Mouse (Mus musculus) embryonic facial prominence, embryonic 10.5 days (tissue): Measurements from ENCODE around the gene Lypd6. TPM values are rescaled to one million over a fixed set of nuclear protein-coding genes. Genes with fewer than 3 reads are reported as not detected.

Experiments
- DNase-seq: peaks from one replicate; pipeline ENCODE4 v3.0.0-alpha.2; 2017; ENCODE audit warnings: low spot score
- H3K27ac ChIP-seq: fragments of 300-500 bp; sonication (generic); replicated peaks from 2 replicates; pipeline ENCODE4 v1.5.1; 2016; ENCODE audit warnings: mild to moderate bottlenecking
- H3K27me3 ChIP-seq: fragments of 300-500 bp; sonication (generic); replicated peaks from 2 replicates; pipeline ENCODE4 v1.6.1; 2016; ENCODE audit warnings: low read depth, mild to moderate bottlenecking; ENCODE audit not compliant: poor library complexity, severe bottlenecking
- H3K36me3 ChIP-seq: fragments of 300-500 bp; sonication (generic); replicated peaks from 2 replicates; pipeline ENCODE4 v1.6.1; 2016; ENCODE audit warnings: mild to moderate bottlenecking, moderate library complexity
- H3K4me1 ChIP-seq: fragments of 300-500 bp; sonication (generic); 2 replicates; pipeline ENCODE4 v1.6.1; 2016
- H3K4me3 ChIP-seq: fragments of 300-500 bp; sonication (generic); 2 replicates; pipeline ENCODE4 v1.5.1; 2016; ENCODE audit warnings: mild to moderate bottlenecking, moderate library complexity
- H3K9me3 ChIP-seq: fragments of 300-500 bp; sonication (generic); 2 replicates; pipeline ENCODE4 v1.6.1; 2016; ENCODE audit warnings: mild to moderate bottlenecking
- WGBS: fragments of 180-500 bp; shearing (Covaris S2); methylation state at CpG from one replicate; pipeline ENCODE4 v1.1.7; 2016; 5-methylcytosine and 5-hydroxymethylcytosine counted together
- polyA plus RNA-seq: library from polyadenylated mRNA; unstranded; fragments of >200 nt; fragmentation: Nextera tagmentation; extraction: Ambion mirVana; gene quantifications from 2 replicates; pipeline ENCODE4 v1.2.1, GENCODE M21; 2016

The Lypd6 gene
- polyA plus RNA-seq, 1 experiment from 2014 or later, result 8.7 TPM

- WGBS, result 34% methylated on average over 12 of the region's 12 CpGs
- H3K27me3 ChIP-seq, result no peaks in the 10 kb centered on the region
Observed at GRCm38 (mm10) chr2:50186711-50187405, 120.6 kb downstream of the Lypd6 start.

GRCm38 (mm10) chr2:50188856-50189255 is 122.6 kb downstream of the Lypd6 start:
- Histone ChIP-seq H3K9me3 (no peaks in the 10 kb centered on the region), H3K27ac (no peak overlapping the region), H3K36me3 (peaks cover 4% of the 10 kb centered on the region; the same call in 1 of the 2 replicates), H3K27me3 (no peaks in the 10 kb centered on the region), H3K4me3 (no peak overlapping the region), H3K4me1 (peaks cover 27% of the 10 kb centered on the region)
- no peak for DNase-seq
- WGBS, result 87% methylated on average over 3 of the region's 3 CpGs

More at GRCm38 (mm10) chr2:50186711-50187405, 120.6 kb downstream of the Lypd6 start:
- peaks cover 27% of the 10 kb centered on the region for H3K4me1 ChIP-seq
- no peak for DNase-seq
- no peaks in the 10 kb centered on the region for H3K9me3 ChIP-seq
- no peak overlapping the region for H3K4me3 ChIP-seq
- peaks cover 4% of the 10 kb centered on the region; the same call in 1 of the 2 replicates for H3K36me3 ChIP-seq
- no peak overlapping the region for H3K27ac ChIP-seq

DNA sequence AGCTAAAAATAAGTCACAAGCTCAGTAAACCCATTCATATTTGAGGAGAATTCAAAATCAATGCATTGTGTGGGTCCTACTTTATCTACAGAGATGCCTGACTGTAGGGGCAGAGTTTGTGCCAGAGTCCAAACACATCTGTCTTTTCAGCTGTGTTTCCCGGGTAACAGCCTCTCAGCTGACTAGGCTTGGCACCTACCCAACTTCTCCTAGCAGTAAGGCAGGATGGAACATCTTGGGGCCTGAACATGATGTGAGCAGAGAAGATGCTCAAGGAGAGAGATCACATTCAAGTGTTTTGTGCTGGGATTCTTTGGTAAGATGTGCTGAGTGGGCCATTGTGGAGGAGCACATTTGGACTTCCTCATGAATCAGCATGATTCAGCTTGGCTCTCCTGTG is 130.5 kb downstream of the Lypd6 start:
- no peak for DNase-seq
- peaks cover 3% of the 10 kb centered on the region; the same call in 1 of the 2 replicates for H3K4me1 ChIP-seq

DNA sequence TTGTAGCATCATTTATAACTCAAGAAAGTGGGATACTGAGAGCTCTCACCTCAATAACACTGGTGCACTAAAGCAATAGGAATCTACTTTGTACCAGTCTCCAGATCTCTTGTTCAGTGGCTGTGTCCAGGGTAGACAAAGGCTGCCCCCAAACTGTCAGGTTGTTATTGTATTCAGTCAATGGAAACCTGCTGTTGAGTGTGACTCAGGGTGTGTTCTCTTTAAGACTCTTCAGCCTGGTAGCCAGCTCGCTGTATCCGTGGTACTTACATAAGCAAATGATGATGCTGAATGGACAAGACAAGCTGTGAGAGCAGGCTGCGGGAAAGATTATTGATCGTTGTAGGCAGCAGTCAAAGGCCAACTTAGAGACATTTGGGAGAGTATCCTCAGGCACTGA is 131.6 kb downstream of the Lypd6 start:
- no peaks in the 10 kb centered on the region for H3K9me3 ChIP-seq
- H3K27me3 ChIP-seq, result no peaks in the 10 kb centered on the region
- DNase-seq, result no peak
- no peak overlapping the region for H3K27ac ChIP-seq
- H3K36me3 ChIP-seq, result no peaks in the 10 kb centered on the region
- no peak overlapping the region for H3K4me3 ChIP-seq
- WGBS, result 75% methylated on average over 4 of the region's 4 CpGs
- peaks cover 5% of the 10 kb centered on the region; the same call in 1 of the 2 replicates for H3K4me1 ChIP-seq

More for the DNA sequence above, 130.5 kb downstream of the Lypd6 start:
- no peak overlapping the region for H3K27ac ChIP-seq
- 90% methylated on average over 1 of the region's 1 CpGs for WGBS
- H3K27me3 ChIP-seq, result no peaks in the 10 kb centered on the region
- no peak overlapping the region for H3K4me3 ChIP-seq
- no peaks in the 10 kb centered on the region for H3K36me3 ChIP-seq
- H3K9me3 ChIP-seq, result no peaks in the 10 kb centered on the region

GRCm38 (mm10) chr2:50200541-50200940 is 134.3 kb downstream of the Lypd6 start:
- 70% methylated on average over 2 of the region's 2 CpGs for WGBS
- Histone ChIP-seq H3K27me3 (no peaks in the 10 kb centered on the region), H3K4me1 (peaks cover 5% of the 10 kb centered on the region; the same call in 1 of the 2 replicates), H3K36me3 (no peaks in the 10 kb centered on the region), H3K9me3 (no peaks in the 10 kb centered on the region), H3K4me3 (no peak overlapping the region), H3K27ac (no peak overlapping the region)
- no peak for DNase-seq

GRCm38 (mm10) chr2:50220574-50220973 is 154.3 kb downstream of the Lypd6 start:
- no peaks in the 10 kb centered on the region for H3K36me3 ChIP-seq
- no peaks in the 10 kb centered on the region for H3K9me3 ChIP-seq
- H3K4me1 ChIP-seq, result no peaks in the 10 kb centered on the region
- no peak for DNase-seq
- H3K27me3 ChIP-seq, result no peaks in the 10 kb centered on the region
- no peak overlapping the region for H3K27ac ChIP-seq
- WGBS, result 76% methylated on average over 7 of the region's 7 CpGs
- H3K4me3 ChIP-seq, result no peak overlapping the region

DNA sequence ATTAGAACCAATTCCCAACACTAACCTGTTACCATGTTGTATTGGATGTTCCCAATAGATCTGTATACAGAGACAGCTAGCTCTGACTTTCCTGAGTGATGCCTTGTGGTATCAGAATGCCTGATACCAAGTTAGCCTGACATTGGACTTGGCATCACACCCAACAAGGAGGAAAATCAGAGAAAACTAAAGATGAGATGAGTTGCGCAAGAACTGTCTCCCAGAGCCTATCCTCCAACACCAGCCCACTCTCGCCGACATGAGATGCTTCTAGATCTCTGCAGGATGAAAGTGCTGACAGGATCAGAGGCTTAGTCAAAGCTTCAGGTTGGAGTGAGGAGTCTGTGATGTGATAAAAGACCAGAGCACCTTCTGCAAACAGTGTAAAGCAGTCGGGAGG is 158.8 kb downstream of the Lypd6 start:
- no peak overlapping the region for H3K4me3 ChIP-seq
- H3K9me3 ChIP-seq, result no peaks in the 10 kb centered on the region
- H3K27ac ChIP-seq, result no peak overlapping the region
- H3K36me3 ChIP-seq, result no peaks in the 10 kb centered on the region
- H3K4me1 ChIP-seq, result no peaks in the 10 kb centered on the region
- 87% methylated on average over 4 of the region's 4 CpGs for WGBS
- DNase-seq, result no peak
- H3K27me3 ChIP-seq, result no peaks in the 10 kb centered on the region

- Histone ChIP-seq H3K4me3 (no peak overlapping the region), H3K27ac (no peak overlapping the region), H3K9me3 (no peaks in the 10 kb centered on the region), H3K27me3 (no peaks in the 10 kb centered on the region), H3K36me3 (no peaks in the 10 kb centered on the region), H3K4me1 (no peaks in the 10 kb centered on the region)
- 79% methylated on average over 8 of the region's 8 CpGs for WGBS
- DNase-seq, result no peak
Observed at GRCm38 (mm10) chr2:50233491-50233890, 167.3 kb downstream of the Lypd6 start.

Other genes with a start within 250 kb of the Lypd6 start
- 161 and 164 TPM in 2 replicates for gene Mmadhc, start 230.4 kb downstream of the Lypd6 start, polyA plus RNA-seq